Mouse (Mus musculus): ENCODE measurements around the gene Rhbdd1. TPM values are rescaled to one million over a fixed set of nuclear protein-coding genes. Genes with fewer than 3 reads are reported as not detected.

Gene Rhbdd1
- polyA plus RNA-seq, 1 experiment: 10.7 TPM

- Histone ChIP-seq H3K4me1 (ENCODE audit: control insufficient read depth, insufficient read depth, low read length) (no peaks in the 10 kb centered on the region), H3K4me3 (replicated peaks; ENCODE audit: insufficient read depth, low read depth, low read length) (no peak overlapping the region), H3K27me3 (ENCODE audit: control insufficient read depth, insufficient read depth, low read length) (no peaks in the 10 kb centered on the region), H3K27ac (ENCODE audit: insufficient read depth, low read length) (no peak overlapping the region)
- no peak for TF ChIP-seq CTCF (IDR thresholded peaks at IDR 0.05; ENCODE audit: borderline replicate concordance, insufficient read depth, low read depth, low read length)
- no peak for TF ChIP-seq POLR2A (IDR thresholded peaks at IDR 0.05; ENCODE audit: borderline replicate concordance, insufficient read depth, low read length)
- WGBS: 76% methylated on average over 6 of the region's 6 CpGs
- no peak for DNase-seq
Measured at GRCm38 (mm10) chr1:82468872-82469271, 152.6 kb downstream of the Rhbdd1 start.

- 94% methylated on average over 10 of the region's 10 CpGs for WGBS
- H3K4me1 ChIP-seq (ENCODE audit: control insufficient read depth, insufficient read depth, low read length): no peaks in the 10 kb centered on the region
Measured at GRCm38 (mm10) chr1:82470516-82471225, 154.4 kb downstream of the Rhbdd1 start.

GRCm38 (mm10) chr1:82473467-82473866, 157.2 kb downstream of the Rhbdd1 start:
- H3K4me3 ChIP-seq (replicated peaks; ENCODE audit: insufficient read depth, low read depth, low read length): no peak overlapping the region
- TF ChIP-seq CTCF (IDR thresholded peaks at IDR 0.05; ENCODE audit: borderline replicate concordance, insufficient read depth, low read depth, low read length): no peak
- no peak for TF ChIP-seq POLR2A (IDR thresholded peaks at IDR 0.05; ENCODE audit: borderline replicate concordance, insufficient read depth, low read length)

More at GRCm38 (mm10) chr1:82470516-82471225, 154.4 kb downstream of the Rhbdd1 start:
- no peaks in the 10 kb centered on the region for H3K27me3 ChIP-seq (ENCODE audit: control insufficient read depth, insufficient read depth, low read length)
- TF ChIP-seq POLR2A (IDR thresholded peaks at IDR 0.05; ENCODE audit: borderline replicate concordance, insufficient read depth, low read length) (no peak), CTCF (IDR thresholded peaks at IDR 0.05; ENCODE audit: borderline replicate concordance, insufficient read depth, low read depth, low read length) (no peak)
- no peak for DNase-seq
- H3K4me3 ChIP-seq (replicated peaks; ENCODE audit: insufficient read depth, low read depth, low read length): no peak overlapping the region
- H3K27ac ChIP-seq (ENCODE audit: insufficient read depth, low read length): no peak overlapping the region

GRCm38 (mm10) chr1:82474461-82474961, 158.3 kb downstream of the Rhbdd1 start:
- H3K27ac ChIP-seq (ENCODE audit: insufficient read depth, low read length): no peak overlapping the region
- no peaks in the 10 kb centered on the region for H3K27me3 ChIP-seq (ENCODE audit: control insufficient read depth, insufficient read depth, low read length)
- DNase-seq: no peak
- H3K4me3 ChIP-seq (replicated peaks; ENCODE audit: insufficient read depth, low read depth, low read length): no peak overlapping the region
- TF ChIP-seq CTCF (IDR thresholded peaks at IDR 0.05; ENCODE audit: borderline replicate concordance, insufficient read depth, low read depth, low read length) (no peak), POLR2A (IDR thresholded peaks at IDR 0.05; ENCODE audit: borderline replicate concordance, insufficient read depth, low read length) (no peak)
- no peaks in the 10 kb centered on the region for H3K4me1 ChIP-seq (ENCODE audit: control insufficient read depth, insufficient read depth, low read length)
- 39% methylated on average over 4 of the region's 4 CpGs for WGBS

More at GRCm38 (mm10) chr1:82473467-82473866, 157.2 kb downstream of the Rhbdd1 start:
- Histone ChIP-seq H3K4me1 (ENCODE audit: control insufficient read depth, insufficient read depth, low read length) (no peaks in the 10 kb centered on the region), H3K27me3 (ENCODE audit: control insufficient read depth, insufficient read depth, low read length) (no peaks in the 10 kb centered on the region), H3K27ac (ENCODE audit: insufficient read depth, low read length) (no peak overlapping the region)
- no peak for DNase-seq

- DNase-seq: no peak
- Histone ChIP-seq H3K27ac (ENCODE audit: insufficient read depth, low read length) (no peak overlapping the region), H3K4me3 (replicated peaks; ENCODE audit: insufficient read depth, low read depth, low read length) (no peak overlapping the region), H3K4me1 (ENCODE audit: control insufficient read depth, insufficient read depth, low read length) (no peaks in the 10 kb centered on the region), H3K27me3 (ENCODE audit: control insufficient read depth, insufficient read depth, low read length) (no peaks in the 10 kb centered on the region)
- TF ChIP-seq CTCF (IDR thresholded peaks at IDR 0.05; ENCODE audit: borderline replicate concordance, insufficient read depth, low read depth, low read length) (no peak), POLR2A (IDR thresholded peaks at IDR 0.05; ENCODE audit: borderline replicate concordance, insufficient read depth, low read length) (no peak)
- WGBS: 67% methylated on average over 5 of the region's 5 CpGs
Measured at GRCm38 (mm10) chr1:82475254-82475653, 159.0 kb downstream of the Rhbdd1 start.

- no peak overlapping the region for H3K4me3 ChIP-seq (replicated peaks; ENCODE audit: insufficient read depth, low read depth, low read length)
- H3K27me3 ChIP-seq (ENCODE audit: control insufficient read depth, insufficient read depth, low read length): no peaks in the 10 kb centered on the region
- H3K4me1 ChIP-seq (ENCODE audit: control insufficient read depth, insufficient read depth, low read length): no peaks in the 10 kb centered on the region
- H3K27ac ChIP-seq (ENCODE audit: insufficient read depth, low read length): no peak overlapping the region
- DNase-seq: no peak
- TF ChIP-seq POLR2A (IDR thresholded peaks at IDR 0.05; ENCODE audit: borderline replicate concordance, insufficient read depth, low read length) (no peak), CTCF (IDR thresholded peaks at IDR 0.05; ENCODE audit: borderline replicate concordance, insufficient read depth, low read depth, low read length) (no peak)
- WGBS: 73% methylated on average over 4 of the region's 4 CpGs
Measured at GRCm38 (mm10) chr1:82475821-82476220, 159.6 kb downstream of the Rhbdd1 start.

- peak in 1 of 2 experiments; percentile 13 for DNase-seq
- H3K4me3 ChIP-seq (replicated peaks; ENCODE audit: insufficient read depth, low read depth, low read length): no peak overlapping the region
- 47% methylated on average over 11 of the region's 11 CpGs for WGBS
- H3K27me3 ChIP-seq (ENCODE audit: control insufficient read depth, insufficient read depth, low read length): no peaks in the 10 kb centered on the region
- no peak overlapping the region for H3K27ac ChIP-seq (ENCODE audit: insufficient read depth, low read length)
- no peaks in the 10 kb centered on the region for H3K4me1 ChIP-seq (ENCODE audit: control insufficient read depth, insufficient read depth, low read length)
- TF ChIP-seq CTCF (IDR thresholded peaks at IDR 0.05; ENCODE audit: borderline replicate concordance, insufficient read depth, low read depth, low read length) (peak; percentile 66), POLR2A (IDR thresholded peaks at IDR 0.05; ENCODE audit: borderline replicate concordance, insufficient read depth, low read length) (no peak)
Measured at GRCm38 (mm10) chr1:82476256-82476655, 160.0 kb downstream of the Rhbdd1 start.

- WGBS: 18% methylated on average over 9 of the region's 9 CpGs
- no peak overlapping the region for H3K27ac ChIP-seq (ENCODE audit: insufficient read depth, low read length)
Measured at GRCm38 (mm10) chr1:82476746-82477145, 160.5 kb downstream of the Rhbdd1 start.

More at GRCm38 (mm10) chr1:82476746-82477145, 160.5 kb downstream of the Rhbdd1 start:
- H3K4me3 ChIP-seq (replicated peaks; ENCODE audit: insufficient read depth, low read depth, low read length): no peak overlapping the region
- no peaks in the 10 kb centered on the region for H3K4me1 ChIP-seq (ENCODE audit: control insufficient read depth, insufficient read depth, low read length)
- H3K27me3 ChIP-seq (ENCODE audit: control insufficient read depth, insufficient read depth, low read length): no peaks in the 10 kb centered on the region
- DNase-seq: no peak
- TF ChIP-seq CTCF (IDR thresholded peaks at IDR 0.05; ENCODE audit: borderline replicate concordance, insufficient read depth, low read depth, low read length): no peak
- TF ChIP-seq POLR2A (IDR thresholded peaks at IDR 0.05; ENCODE audit: borderline replicate concordance, insufficient read depth, low read length): no peak
